Mouse (Mus musculus) erythroid progenitor cell, adult 5-6 weeks (primary cell): Measurements from ENCODE around the gene Kcnrg. TPM values are rescaled to one million over a fixed set of nuclear protein-coding genes. Genes with fewer than 3 reads are reported as not detected.

Experiments used
- ATAC-seq: replicated peaks from 2 replicates; pipeline ENCODE4 v1.8.0; 2016; ENCODE audit warnings: moderate number of reproducible peaks, mild to moderate bottlenecking, moderate TSS enrichment, inconsistent platforms; ENCODE audit not compliant: poor library complexity, low FRiP score, severe bottlenecking
- total RNA-seq, 2 experiments: library from RNA; stranded (forward) in 1 of 2; stranded (reverse) in 1 of 2; fragments of 150-400 nt in 1 of 2; fragments of 186-747, 209-891 nt in 1 of 2; gene quantifications; 2 replicates each; pipeline versions ENCODE4 v1.2.3 to v1.2.4; 2015 to 2017; ENCODE audit warnings: low replicate concordance in 2 of 2

The Kcnrg gene
- total RNA-seq, 2 experiments from 2014 or later = not detected

DNA sequence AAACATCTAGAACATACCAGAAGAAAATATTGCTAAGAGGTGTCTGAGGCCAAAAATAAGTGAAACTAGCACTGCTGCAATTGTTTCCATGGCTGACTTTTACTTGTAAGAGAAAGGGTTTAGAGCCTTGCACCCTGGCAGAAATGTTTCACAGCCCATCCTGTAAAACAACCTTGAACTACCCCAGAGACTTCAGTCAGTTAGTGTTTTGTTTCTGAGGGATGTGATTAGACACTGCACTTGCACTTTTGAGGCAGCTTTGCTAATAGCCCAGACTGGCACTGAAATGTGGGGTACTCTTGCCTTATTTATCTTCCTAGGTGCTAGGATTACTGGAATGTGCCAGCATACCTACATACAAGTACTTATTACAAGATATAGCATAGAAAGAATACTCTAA, 28.7 kb downstream of the Kcnrg start:
- ATAC-seq = no peak

DNA sequence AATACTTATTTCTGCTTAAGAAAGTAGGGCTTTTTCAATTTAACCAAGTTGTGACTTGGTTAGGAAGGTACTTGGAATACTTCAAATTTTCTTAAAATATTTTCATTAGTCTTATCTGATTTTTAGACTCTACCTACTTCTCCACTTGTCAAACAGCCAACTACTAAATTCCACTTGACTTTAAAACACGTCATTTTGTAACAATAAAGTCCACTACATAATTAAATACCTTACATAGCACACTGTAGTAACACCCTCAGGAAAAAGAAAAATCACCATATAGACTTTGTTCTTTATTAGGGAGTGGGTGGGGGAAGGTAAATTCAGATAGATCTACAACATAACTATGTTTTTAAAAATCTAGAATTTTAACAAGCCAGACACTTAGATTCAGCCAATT, 35.4 kb downstream of the Kcnrg start:
- no peak for ATAC-seq

DNA sequence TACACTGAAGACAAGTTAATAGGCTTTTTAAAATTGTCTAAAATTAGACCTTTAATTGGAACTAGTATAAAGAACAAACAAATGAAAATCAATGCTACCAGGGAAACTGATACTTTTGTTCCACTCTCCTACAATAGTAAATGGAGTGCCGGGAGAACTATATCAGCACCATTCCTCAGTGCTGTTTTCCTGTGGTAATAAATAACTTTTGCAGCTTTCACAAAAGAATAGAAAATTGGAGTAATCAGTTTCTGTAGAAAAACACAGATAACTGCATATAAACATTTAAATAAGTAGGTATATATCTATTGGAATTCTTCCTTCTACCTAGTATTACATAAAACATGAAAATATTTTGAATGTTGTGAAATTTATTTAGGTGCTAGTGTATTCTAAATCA, 38.3 kb downstream of the Kcnrg start:
- ATAC-seq = no peak

DNA sequence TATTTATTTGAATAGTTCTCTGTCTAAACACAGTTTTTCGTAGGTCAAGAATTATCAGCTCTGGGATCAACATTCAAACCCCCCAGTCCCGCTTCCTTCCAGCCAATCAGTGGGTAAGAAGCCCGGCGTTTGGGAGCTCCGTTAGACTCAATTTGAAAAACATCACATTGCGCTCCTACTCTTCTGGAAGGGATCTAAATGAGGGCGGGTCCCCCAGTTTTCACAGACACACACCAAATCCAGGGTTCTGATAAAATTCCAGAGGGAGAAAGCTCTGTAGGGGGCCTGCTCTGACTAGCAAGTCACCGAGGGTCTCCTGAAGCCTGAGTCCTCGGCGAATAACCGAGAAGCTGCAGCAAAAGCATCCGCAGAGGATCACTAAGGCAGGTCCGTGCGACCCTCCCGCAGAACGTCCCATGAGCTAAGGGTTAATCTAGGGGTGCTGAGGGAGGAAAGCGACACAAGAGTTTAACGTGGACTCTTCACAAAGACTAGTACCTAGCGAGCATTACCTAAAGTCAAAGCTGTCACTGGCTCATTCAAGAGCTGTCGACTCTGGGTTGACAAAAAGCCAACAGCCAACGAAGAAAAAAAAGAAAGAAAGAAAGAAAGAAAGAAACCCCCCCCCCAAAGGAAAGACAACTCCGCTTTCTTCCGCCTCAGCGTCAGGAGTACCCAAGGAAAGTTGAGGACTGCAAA, 40.1 kb downstream of the Kcnrg start:
- ATAC-seq = peak; percentile 55

DNA sequence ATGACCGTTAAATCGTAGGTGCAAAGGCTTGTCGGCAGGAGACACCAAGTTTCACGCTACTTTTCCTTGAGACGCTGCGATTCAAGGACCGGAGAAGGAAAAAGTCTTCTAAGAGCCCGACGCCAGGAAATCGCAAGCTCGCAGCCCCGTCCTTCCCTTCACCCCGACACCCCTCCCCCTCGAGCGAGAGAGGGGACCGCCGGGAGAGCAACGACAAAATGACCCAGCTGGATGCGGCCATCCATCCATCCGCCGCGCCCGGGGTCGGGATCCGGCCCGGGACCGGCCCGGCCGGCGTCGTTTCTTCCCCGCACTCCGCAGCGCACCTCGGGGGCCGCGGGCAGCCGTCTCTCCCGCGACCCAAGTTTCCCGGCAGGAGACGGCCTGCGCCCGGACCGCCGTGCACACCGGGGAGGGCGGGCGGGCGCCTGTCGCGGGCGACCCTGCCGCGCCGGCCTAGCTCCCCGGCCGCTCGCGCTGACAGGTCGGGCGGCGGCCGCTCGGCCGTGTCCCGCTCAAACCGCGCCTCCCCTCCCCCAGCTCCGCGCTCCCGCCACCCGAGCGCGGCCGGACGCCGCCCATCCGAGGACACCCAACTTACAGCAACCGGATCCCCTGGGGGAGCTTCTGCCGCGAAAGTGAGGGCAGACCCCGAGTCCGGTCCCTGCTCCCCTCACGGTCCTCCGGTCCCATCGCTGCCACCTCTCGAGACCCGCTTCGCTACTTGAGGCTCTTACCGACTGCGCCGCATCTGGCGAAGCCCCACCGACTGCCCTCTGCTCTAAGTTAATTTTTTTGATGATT, 40.8 kb downstream of the Kcnrg start:
- ATAC-seq = peak; percentile 56

GRCm38 (mm10) chr14:61648685-61649504, 41.6 kb downstream of the Kcnrg start:
- peak; percentile 80 for ATAC-seq

DNA sequence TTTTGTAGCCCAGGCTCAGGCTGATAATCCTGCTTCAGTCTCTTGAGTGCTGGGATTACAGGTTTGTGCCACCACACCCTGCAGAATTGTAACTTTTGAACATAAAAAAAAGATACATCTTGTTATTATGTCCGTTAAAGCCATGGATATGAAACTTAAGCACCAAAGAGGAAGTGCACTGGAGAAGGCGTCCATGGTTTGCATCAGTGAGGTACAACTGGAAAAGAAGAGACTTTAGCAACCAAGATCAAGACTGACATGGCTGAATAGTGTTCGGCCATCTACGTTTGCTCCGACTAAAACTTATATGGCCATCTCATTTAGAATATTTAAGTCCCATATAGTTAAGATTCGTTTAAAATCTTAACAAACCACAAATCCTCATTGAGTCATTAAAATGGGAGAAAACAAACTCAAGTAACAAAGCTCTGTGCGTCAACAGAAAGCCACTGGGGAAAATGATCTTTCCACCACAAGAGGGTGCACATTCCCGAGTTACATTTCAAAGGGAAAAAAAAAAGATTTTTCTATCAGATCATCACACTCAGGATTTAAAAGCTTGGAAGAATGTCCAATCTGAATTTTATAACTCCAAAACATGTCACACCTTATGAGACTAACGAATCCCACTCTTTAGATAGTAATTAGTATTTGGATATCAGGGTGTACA, 43.2 kb downstream of the Kcnrg start:
- no peak for ATAC-seq

DNA sequence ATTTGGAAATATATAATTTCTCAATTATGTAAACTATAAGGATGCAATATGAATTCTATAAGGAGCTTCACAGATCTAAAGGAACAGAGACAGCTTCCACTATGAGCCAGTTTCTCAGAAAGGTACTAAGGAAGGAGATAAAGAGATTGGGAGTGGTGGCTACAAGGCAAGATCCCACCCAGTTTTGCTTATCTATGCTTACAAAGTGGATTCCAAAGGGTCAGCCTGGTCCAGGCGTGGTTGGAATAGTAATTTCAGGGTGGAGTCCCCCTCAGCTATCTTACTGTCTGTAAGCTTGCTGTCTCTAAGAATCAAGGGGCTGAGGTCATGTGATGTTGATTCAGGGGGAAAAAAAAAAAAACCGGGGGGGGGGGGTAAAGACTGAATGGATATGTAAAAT, 49.2 kb downstream of the Kcnrg start:
- peak; percentile 98 for ATAC-seq

DNA sequence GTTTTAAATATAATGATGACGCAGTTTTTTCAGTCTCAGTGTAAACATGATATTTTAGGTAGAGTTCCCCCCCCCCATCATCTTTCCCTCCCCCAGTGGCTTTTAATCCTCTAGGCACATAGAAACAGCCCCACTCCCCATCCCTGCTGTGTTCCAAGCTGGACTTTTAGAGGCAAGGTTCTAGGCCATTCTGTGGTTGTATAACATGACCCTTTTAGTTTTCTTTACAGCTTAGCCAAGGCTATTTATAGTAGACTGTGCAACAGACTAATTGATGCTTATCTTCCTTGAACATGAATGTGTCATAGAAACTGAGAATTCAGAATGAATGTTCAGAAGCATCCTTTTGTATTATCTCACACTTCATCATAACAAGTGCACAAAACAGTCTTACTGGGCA, 54.2 kb downstream of the Kcnrg start:
- ATAC-seq = no peak

GRCm38 (mm10) chr14:61662307-61662706, 55.0 kb downstream of the Kcnrg start:
- ATAC-seq = no peak

Other genes starting within 250 kb of the Kcnrg start
- 2.9 TPM in 1 of 2 replicates, not detected in the other for gene Ebpl, start 247.0 kb upstream of the Kcnrg start, total RNA-seq (2015; ENCODE audit: low replicate concordance)
- gene Ebpl, start 247.0 kb upstream of the Kcnrg start, total RNA-seq (2017; ENCODE audit: low replicate concordance) = 0.26 and 0.30 TPM in 2 replicates
- 52.3 and 53.7 TPM in 2 replicates for gene Kpna3, start 167.6 kb upstream of the Kcnrg start, total RNA-seq (2015; ENCODE audit: low replicate concordance)
- 31.3 and 39.1 TPM in 2 replicates for gene Kpna3, start 167.6 kb upstream of the Kcnrg start, total RNA-seq (2017; ENCODE audit: low replicate concordance)
- gene Spryd7, start 50.6 kb upstream of the Kcnrg start, total RNA-seq (2015; ENCODE audit: low replicate concordance) = 1.4 TPM in 1 of 2 replicates, not detected in the other
- gene Spryd7, start 50.6 kb upstream of the Kcnrg start, total RNA-seq (2017; ENCODE audit: low replicate concordance) = 0.77 and 3.3 TPM in 2 replicates
- gene Trim13, start 9.2 kb upstream of the Kcnrg start, total RNA-seq (2015; ENCODE audit: low replicate concordance) = 4.0 TPM in 1 of 2 replicates, not detected in the other
- gene Trim13, start 9.2 kb upstream of the Kcnrg start, total RNA-seq (2017; ENCODE audit: low replicate concordance) = 3.1 TPM in 1 of 2 replicates, not detected in the other